Mouse (Mus musculus): ENCODE data around the gene Crym. TPM values are rescaled to one million over a fixed set of nuclear protein-coding genes. Genes with fewer than 3 reads are reported as not detected.

Crym gene
- polyA plus RNA-seq, 1 experiment from 2014 or later: 10.6 TPM

- no peak overlapping the region for H3K4me2 ChIP-seq (ENCODE audit: low read depth, low read length)
- H3K9me3 ChIP-seq (replicated peaks; ENCODE audit: control insufficient read depth, low read length): no peaks in the 10 kb centered on the region
- ATAC-seq (ENCODE audit: insufficient read depth, low FRiP score): peak; percentile 42; the same call in 1 of the 2 replicates
- WGBS: 72% methylated on average over 11 of the region's 11 CpGs
- H3K27me3 ChIP-seq (ENCODE audit: control insufficient read depth, insufficient read depth, low read length): no peaks in the 10 kb centered on the region
- no peaks in the 10 kb centered on the region for H3K4me1 ChIP-seq (ENCODE audit: control insufficient read depth, insufficient read depth, low read length)
- H3K9ac ChIP-seq (ENCODE audit: low read length): no peak overlapping the region
- H3K4me3 ChIP-seq (replicated peaks; ENCODE audit: low read length): peak overlapping the region; percentile 15; the same call in 1 of the 2 replicates
- no peak overlapping the region for H3K27ac ChIP-seq (ENCODE audit: low read length)
- no peaks in the 10 kb centered on the region for H3K36me3 ChIP-seq (ENCODE audit: control insufficient read depth, insufficient read depth, low read length)
These were observed 27.0 kb downstream of the Crym start for GRCm38 (mm10) chr7:120174723-120175504.

- no peaks in the 10 kb centered on the region for H3K27me3 ChIP-seq (ENCODE audit: control insufficient read depth, insufficient read depth, low read length)
- H3K36me3 ChIP-seq (ENCODE audit: control insufficient read depth, insufficient read depth, low read length): no peaks in the 10 kb centered on the region
- 0 out of 2 replicates have a peak within 1 kb of the TSS, but pooled peaks have one; percentile 4 for H3K9ac ChIP-seq (ENCODE audit: low read length)
- peak within 1 kb of the TSS; percentile 16; the same call in 1 of the 2 replicates for H3K4me3 ChIP-seq (replicated peaks; ENCODE audit: low read length)
- no peak within 1 kb of the TSS for H3K4me2 ChIP-seq (ENCODE audit: low read depth, low read length)
- ATAC-seq (ENCODE audit: insufficient read depth, low FRiP score): peak; percentile 80
- no peaks in the 10 kb centered on the region for H3K9me3 ChIP-seq (replicated peaks; ENCODE audit: control insufficient read depth, low read length)
- no peak within 1 kb of the TSS for H3K27ac ChIP-seq (ENCODE audit: low read length)
- 72% methylated on average over 10 of the region's 10 CpGs for WGBS
- no peaks in the 10 kb centered on the region for H3K4me1 ChIP-seq (ENCODE audit: control insufficient read depth, insufficient read depth, low read length)
These were observed 28.2 kb downstream of the Crym start, which contains the start of gene Anks4b for GRCm38 (mm10) chr7:120173603-120174244. TSS of gene Anks4b (plus strand) at chr7:120173858.

GRCm38 (mm10) chr7:120172188-120172700 is 29.7 kb downstream of the Crym start:
- 89% methylated on average over 1 of the region's 1 CpGs for WGBS
- ATAC-seq (ENCODE audit: insufficient read depth, low FRiP score): no peak
- no peaks in the 10 kb centered on the region for H3K36me3 ChIP-seq (ENCODE audit: control insufficient read depth, insufficient read depth, low read length)
- no peak overlapping the region for H3K4me3 ChIP-seq (replicated peaks; ENCODE audit: low read length)
- H3K27me3 ChIP-seq (ENCODE audit: control insufficient read depth, insufficient read depth, low read length): no peaks in the 10 kb centered on the region
- H3K9ac ChIP-seq (ENCODE audit: low read length): no peak overlapping the region
- H3K9me3 ChIP-seq (replicated peaks; ENCODE audit: control insufficient read depth, low read length): no peaks in the 10 kb centered on the region
- H3K4me1 ChIP-seq (ENCODE audit: control insufficient read depth, insufficient read depth, low read length): no peaks in the 10 kb centered on the region
- H3K27ac ChIP-seq (ENCODE audit: low read length): no peak overlapping the region
- H3K4me2 ChIP-seq (ENCODE audit: low read depth, low read length): no peak overlapping the region

GRCm38 (mm10) chr7:120163581-120164251 is 38.2 kb downstream of the Crym start:
- no peaks in the 10 kb centered on the region for H3K27me3 ChIP-seq (ENCODE audit: control insufficient read depth, insufficient read depth, low read length)
- no peak overlapping the region for H3K9ac ChIP-seq (ENCODE audit: low read length)
- H3K36me3 ChIP-seq (ENCODE audit: control insufficient read depth, insufficient read depth, low read length): no peaks in the 10 kb centered on the region
- no peak overlapping the region for H3K4me3 ChIP-seq (replicated peaks; ENCODE audit: low read length)
- H3K9me3 ChIP-seq (replicated peaks; ENCODE audit: control insufficient read depth, low read length): no peaks in the 10 kb centered on the region
- no peak overlapping the region for H3K4me2 ChIP-seq (ENCODE audit: low read depth, low read length)
- H3K4me1 ChIP-seq (ENCODE audit: control insufficient read depth, insufficient read depth, low read length): no peaks in the 10 kb centered on the region
- 77% methylated on average over 11 of the region's 11 CpGs for WGBS
- no peak for ATAC-seq (ENCODE audit: insufficient read depth, low FRiP score)
- no peak overlapping the region for H3K27ac ChIP-seq (ENCODE audit: low read length)

GRCm38 (mm10) chr7:120158121-120158613 is 43.7 kb downstream of the Crym start:
- ATAC-seq (ENCODE audit: insufficient read depth, low FRiP score): peak; percentile 73
- Histone ChIP-seq H3K4me2 (ENCODE audit: low read depth, low read length) (no peak overlapping the region), H3K9me3 (replicated peaks; ENCODE audit: control insufficient read depth, low read length) (no peaks in the 10 kb centered on the region), H3K4me3 (replicated peaks; ENCODE audit: low read length) (no peak overlapping the region), H3K4me1 (ENCODE audit: control insufficient read depth, insufficient read depth, low read length) (no peaks in the 10 kb centered on the region), H3K27me3 (ENCODE audit: control insufficient read depth, insufficient read depth, low read length) (no peaks in the 10 kb centered on the region), H3K9ac (ENCODE audit: low read length) (no peak overlapping the region), H3K27ac (ENCODE audit: low read length) (no peak overlapping the region), H3K36me3 (ENCODE audit: control insufficient read depth, insufficient read depth, low read length) (no peaks in the 10 kb centered on the region)
- WGBS: 34% methylated on average over 4 of the region's 4 CpGs

GRCm38 (mm10) chr7:120157575-120158061 is 44.3 kb downstream of the Crym start:
- ATAC-seq (ENCODE audit: insufficient read depth, low FRiP score): no peak
- Histone ChIP-seq H3K9me3 (replicated peaks; ENCODE audit: control insufficient read depth, low read length) (no peaks in the 10 kb centered on the region), H3K4me1 (ENCODE audit: control insufficient read depth, insufficient read depth, low read length) (no peaks in the 10 kb centered on the region), H3K4me3 (replicated peaks; ENCODE audit: low read length) (no peak overlapping the region), H3K36me3 (ENCODE audit: control insufficient read depth, insufficient read depth, low read length) (no peaks in the 10 kb centered on the region), H3K27ac (ENCODE audit: low read length) (no peak overlapping the region), H3K9ac (ENCODE audit: low read length) (no peak overlapping the region), H3K27me3 (ENCODE audit: control insufficient read depth, insufficient read depth, low read length) (no peaks in the 10 kb centered on the region), H3K4me2 (ENCODE audit: low read depth, low read length) (no peak overlapping the region)
- 46% methylated on average over 5 of the region's 5 CpGs for WGBS

- Histone ChIP-seq H3K9ac (ENCODE audit: low read length) (no peak overlapping the region), H3K4me2 (ENCODE audit: low read depth, low read length) (no peak overlapping the region), H3K9me3 (replicated peaks; ENCODE audit: control insufficient read depth, low read length) (no peaks in the 10 kb centered on the region), H3K4me3 (replicated peaks; ENCODE audit: low read length) (no peak overlapping the region), H3K27me3 (ENCODE audit: control insufficient read depth, insufficient read depth, low read length) (no peaks in the 10 kb centered on the region), H3K4me1 (ENCODE audit: control insufficient read depth, insufficient read depth, low read length) (no peaks in the 10 kb centered on the region), H3K36me3 (ENCODE audit: control insufficient read depth, insufficient read depth, low read length) (no peaks in the 10 kb centered on the region), H3K27ac (ENCODE audit: low read length) (no peak overlapping the region)
- ATAC-seq (ENCODE audit: insufficient read depth, low FRiP score): 0 out of 2 replicates have a peak, but pooled peaks have one; percentile 66
- WGBS: 23% methylated on average over 2 of the region's 2 CpGs
These were observed 45.0 kb downstream of the Crym start for GRCm38 (mm10) chr7:120156841-120157409.

GRCm38 (mm10) chr7:120150898-120151297 is 51.0 kb downstream of the Crym start:
- Histone ChIP-seq H3K27ac (ENCODE audit: low read length) (no peak overlapping the region), H3K27me3 (ENCODE audit: control insufficient read depth, insufficient read depth, low read length) (no peaks in the 10 kb centered on the region), H3K9me3 (replicated peaks; ENCODE audit: control insufficient read depth, low read length) (no peaks in the 10 kb centered on the region), H3K4me2 (ENCODE audit: low read depth, low read length) (no peak overlapping the region), H3K4me1 (ENCODE audit: control insufficient read depth, insufficient read depth, low read length) (no peaks in the 10 kb centered on the region), H3K36me3 (ENCODE audit: control insufficient read depth, insufficient read depth, low read length) (no peaks in the 10 kb centered on the region), H3K9ac (ENCODE audit: low read length) (no peak overlapping the region), H3K4me3 (replicated peaks; ENCODE audit: low read length) (no peak overlapping the region)
- ATAC-seq (ENCODE audit: insufficient read depth, low FRiP score): no peak
- WGBS: 86% methylated on average over 2 of the region's 2 CpGs

Measured in stomach, embryonic 16.5 days (tissue).